Mouse (Mus musculus): ENCODE data around the gene Zfp637.

GRCm38 (mm10) chr6:117871034-117871433, 30.1 kb downstream of the Zfp637 start:
- TF ChIP-seq POLR2A (IDR thresholded peaks at IDR 0.05; ENCODE audit: insufficient read depth, low read depth, low read length) (no peak), CTCF (IDR thresholded peaks at IDR 0.05; ENCODE audit: insufficient read depth, low read depth, low read length) (no peak)

Data from olfactory bulb, adult 2 months (tissue).